Mouse (Mus musculus): ENCODE measurements around the gene Rspo3. TPM values are rescaled to one million over a fixed set of nuclear protein-coding genes. Genes with fewer than 3 reads are reported as not detected.

Gene Rspo3
- total and polyA plus RNA-seq, 3 experiments = not detected

- Histone ChIP-seq H3K36me3 (ENCODE audit: control insufficient read depth in 1 of 2, insufficient read depth in 2 of 2, low read length in 2 of 2) (no peaks in the 10 kb centered on the region), H3K4me3 (ENCODE audit: control insufficient read depth in 1 of 2, insufficient read depth in 1 of 2, low read depth in 2 of 2, low read length in 2 of 2) (no peak overlapping the region), H3K4me1 (ENCODE audit: control insufficient read depth in 1 of 2, insufficient read depth in 2 of 2, low read length in 2 of 2) (no peaks in the 10 kb centered on the region), H3K9ac (ENCODE audit: control insufficient read depth, low read depth, low read length, poor library complexity, severe bottlenecking) (no peak overlapping the region), H3K79me2 (ENCODE audit: control insufficient read depth, insufficient read depth, low read length, poor library complexity) (no peaks in the 10 kb centered on the region), H3K27ac (ENCODE audit: control insufficient read depth, low read depth, low read length) (no peak overlapping the region), H3K27me3 (ENCODE audit: control insufficient read depth in 1 of 2, insufficient read depth in 2 of 2, low read length in 2 of 2) (peaks cover 0 to 2% of the 10 kb centered on the region in 2 experiments; a peak in 1 of 4 replicates), H3K9me3 (replicated peaks; ENCODE audit: insufficient read depth, low read length) (no peaks in the 10 kb centered on the region)
- peak; percentile 39 for DNase-seq (ENCODE audit: low read depth, low spot score)
- TF ChIP-seq CTCF (IDR thresholded peaks at IDR 0.05 in 2 of 3, conservative IDR thresholded peaks at IDR 0.05 in 1 of 3; ENCODE audit: control insufficient read depth in 1 of 3, insufficient read depth in 1 of 3, low read depth in 2 of 3, low read length in 3 of 3, poor library complexity in 1 of 3, severe bottlenecking in 1 of 3) (peak in 1 of 3 experiments; percentile 37; a peak in 3 of 6 replicates), BHLHE40 (IDR thresholded peaks at IDR 0.05; ENCODE audit: borderline replicate concordance, low read depth, low read length) (no peak), RAD21 (IDR thresholded peaks at IDR 0.05; ENCODE audit: low read depth, low read length) (peak; percentile 59), E2F4 (IDR thresholded peaks at IDR 0.05; ENCODE audit: borderline replicate concordance, low read depth, low read length) (no peak), ZC3H11A (IDR thresholded peaks at IDR 0.05; ENCODE audit: low read depth, low read length) (peak; percentile 21; the same call in 1 of the 2 replicates), CHD1 (IDR thresholded peaks at IDR 0.05; ENCODE audit: low read depth, low read length) (no peak), SIN3A (IDR thresholded peaks at IDR 0.05; ENCODE audit: low read length) (no peak), SMC3 (IDR thresholded peaks at IDR 0.05; ENCODE audit: low read depth, low read length) (peak; percentile 46), GATA1 (IDR thresholded peaks at IDR 0.05; ENCODE audit: low read depth, low read length) (no peak)
Measured at GRCm38 (mm10) chr10:29459632-29460031, 76.0 kb downstream of the Rspo3 start.

DNA sequence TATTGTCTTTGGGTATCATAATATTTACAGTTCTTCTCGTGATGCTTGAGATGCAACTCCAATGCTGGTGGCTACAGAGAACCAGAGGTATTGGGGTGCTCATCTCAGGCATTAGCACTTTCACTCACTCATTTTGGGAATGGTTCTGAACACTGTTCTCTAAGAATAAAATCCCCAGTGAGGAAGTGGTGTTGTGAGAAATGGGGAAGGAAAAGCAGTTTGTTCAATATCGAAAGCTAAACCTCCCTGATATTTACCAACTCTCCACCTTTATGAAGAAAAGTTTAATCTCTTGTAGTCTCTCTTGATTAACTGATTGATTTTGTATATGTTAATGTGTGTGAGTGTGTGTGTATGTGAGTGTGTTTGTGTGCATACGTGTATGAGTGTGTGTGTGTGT, 90.6 kb downstream of the Rspo3 start:
- Histone ChIP-seq H3K9me3 (replicated peaks; ENCODE audit: insufficient read depth, low read length) (no peaks in the 10 kb centered on the region), H3K4me3 (ENCODE audit: control insufficient read depth in 1 of 2, insufficient read depth in 1 of 2, low read depth in 2 of 2, low read length in 2 of 2) (no peak overlapping the region), H3K4me1 (ENCODE audit: control insufficient read depth in 1 of 2, insufficient read depth in 2 of 2, low read length in 2 of 2) (no peaks in the 10 kb centered on the region), H3K27me3 (ENCODE audit: control insufficient read depth in 1 of 2, insufficient read depth in 2 of 2, low read length in 2 of 2) (no peaks in the 10 kb centered on the region), H3K9ac (ENCODE audit: control insufficient read depth, low read depth, low read length, poor library complexity, severe bottlenecking) (no peak overlapping the region), H3K27ac (ENCODE audit: control insufficient read depth, low read depth, low read length) (no peak overlapping the region), H3K79me2 (ENCODE audit: control insufficient read depth, insufficient read depth, low read length, poor library complexity) (no peaks in the 10 kb centered on the region), H3K36me3 (ENCODE audit: control insufficient read depth in 1 of 2, insufficient read depth in 2 of 2, low read length in 2 of 2) (no peaks in the 10 kb centered on the region)
- no peak for TF ChIP-seq MAZ (IDR thresholded peaks at IDR 0.05; ENCODE audit: low read depth, low read length)
- TF ChIP-seq ZMIZ1 (IDR thresholded peaks at IDR 0.05; ENCODE audit: low read depth, low read length) = no peak
- no peak for TF ChIP-seq UBTF (IDR thresholded peaks at IDR 0.05; ENCODE audit: borderline replicate concordance, insufficient read depth, low read depth, low read length)
- TF ChIP-seq ZNF384 (IDR thresholded peaks at IDR 0.05; ENCODE audit: low read depth, low read length) = no peak
- TF ChIP-seq POLR2AphosphoS2 (IDR thresholded peaks at IDR 0.05; ENCODE audit: low read length) = no peak
- TF ChIP-seq POLR2AphosphoS5 (IDR thresholded peaks at IDR 0.05; ENCODE audit: borderline replicate concordance, low read depth, low read length) = no peak
- no peak for TF ChIP-seq POLR2A (IDR thresholded peaks at IDR 0.05; ENCODE audit: control insufficient read depth in 1 of 2, insufficient read depth in 1 of 2, low read depth in 1 of 2, low read length in 2 of 2, poor library complexity in 1 of 2)
- TF ChIP-seq KAT2A (conservative IDR thresholded peaks at IDR 0.05; ENCODE audit: low read depth, low read length) = no peak
- no peak for TF ChIP-seq HCFC1 (IDR thresholded peaks at IDR 0.05; ENCODE audit: low read depth, low read length)
- no peak for TF ChIP-seq SMC3 (IDR thresholded peaks at IDR 0.05; ENCODE audit: low read depth, low read length)
- DNase-seq (ENCODE audit: low read depth, low spot score) = no peak
